Mouse (Mus musculus): ENCODE data around the gene Gm8693.
"Not testable (repeated sequence)": the region's sequence is repeated elsewhere in the genome, so short reads cannot be mapped to it uniquely, and the experiment has no call there.

Gm8693 gene

GRCm38 (mm10) chr7:22692217-22692616 lies at the start of gene Gm8693:
TSS of gene Gm8693 (minus strand) at chr7:22692317.
- not testable (repeated sequence) for DNase-seq (ENCODE audit: low spot score)

- DNase-seq (ENCODE audit: low spot score), result not testable (repeated sequence)
Observed at GRCm38 (mm10) chr7:22719610-22720009, 27.5 kb upstream of the Gm8693 start, which contains the start of gene Gm4567. TSS of gene Gm4567 (minus strand) at chr7:22719710.

GRCm38 (mm10) chr7:22657718-22658117 lies 34.4 kb downstream of the Gm8693 start, which contains the start of gene Vmn1r155:
TSS of gene Vmn1r155 (plus strand) at chr7:22658018.
- DNase-seq (ENCODE audit: low spot score), result not testable (repeated sequence)

Measured in urinary bladder, postnatal 10 days (tissue).